Mouse (Mus musculus) adrenal gland, postnatal 14 days (tissue): ENCODE data around the gene Npy2r. TPM values are rescaled to one million over a fixed set of nuclear protein-coding genes. Genes with fewer than 3 reads are reported as not detected.
A peak's percentile ranks its signal among the peaks of the same experiment; 100 is the strongest.

Experiments used
- DNase-seq: peaks from one replicate; pipeline ENCODE4 v3.0.0; 2021; ENCODE audit warnings: mixed read lengths
- long read RNA-seq, 2 experiments: library from polyadenylated mRNA; stranded (forward); transcript quantifications; one replicate each; pipeline ENCODE4 v2.0.0; 2021
- total RNA-seq: library from RNA; stranded (reverse); gene quantifications from 2 replicates; pipeline ENCODE4 v1.2.3, GENCODE M21; 2021

The Npy2r gene
- total RNA-seq: 4.6 and 5.6 TPM in 2 replicates
- long read RNA-seq, experiment 1, transcript Npy2r-204 (2 exons, 1,689 nt): major isoform, 5 of 7 reads
- long read RNA-seq, experiment 1, partial matches to known transcripts: 0 of 7 reads
- long read RNA-seq, experiment 1, other reads (novel, unspliced or antisense): 2 of 7 reads
- long read RNA-seq, experiment 2, partial matches to known transcripts: 0 of 4 reads
- long read RNA-seq, experiment 2, other reads (novel, unspliced or antisense): 1 of 4 reads

DNA sequence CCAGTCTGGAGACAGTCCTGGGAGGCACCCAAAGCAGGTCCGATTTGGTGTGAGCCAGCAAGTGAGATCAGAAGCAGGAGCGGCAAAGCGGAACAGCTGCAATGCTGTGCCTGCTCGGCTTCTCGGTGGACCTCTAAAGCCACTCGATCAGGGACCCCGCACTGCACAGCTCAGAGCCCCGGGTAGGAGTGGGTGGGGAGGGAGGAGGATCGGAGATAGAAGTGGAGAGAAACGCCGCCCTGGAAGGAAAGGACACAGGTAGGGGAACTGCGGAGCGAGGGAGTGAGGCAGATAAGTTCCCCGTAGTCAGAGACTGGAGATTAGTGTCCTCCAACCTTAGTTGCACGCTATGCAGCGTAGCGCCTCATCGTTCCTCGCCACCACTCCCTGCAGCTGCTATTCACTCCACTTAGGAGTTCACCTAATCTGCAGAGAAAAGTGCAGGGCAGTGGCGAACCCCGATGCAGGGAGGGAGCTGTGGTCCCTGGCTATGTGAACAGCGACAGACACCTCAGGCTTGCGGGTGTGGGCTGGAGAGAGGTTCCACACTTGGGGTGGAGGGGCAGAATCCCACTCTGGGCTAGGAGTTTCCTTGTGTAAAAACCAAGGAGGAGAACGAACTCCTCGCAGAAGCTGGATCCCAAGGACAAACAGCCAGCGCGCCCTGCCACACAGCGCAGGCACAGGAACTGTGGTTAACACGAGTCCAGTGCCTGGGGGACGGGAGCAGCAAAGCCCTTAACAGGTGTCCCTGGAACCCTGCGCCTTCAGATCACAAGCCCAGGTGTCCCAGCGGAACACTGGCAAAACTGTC is at the start of gene Npy2r:
Npy2r (minus strand) TSS at position 177 of the 814 bp plus-strand sequence.
- DNase-seq: peak; percentile 61

DNA sequence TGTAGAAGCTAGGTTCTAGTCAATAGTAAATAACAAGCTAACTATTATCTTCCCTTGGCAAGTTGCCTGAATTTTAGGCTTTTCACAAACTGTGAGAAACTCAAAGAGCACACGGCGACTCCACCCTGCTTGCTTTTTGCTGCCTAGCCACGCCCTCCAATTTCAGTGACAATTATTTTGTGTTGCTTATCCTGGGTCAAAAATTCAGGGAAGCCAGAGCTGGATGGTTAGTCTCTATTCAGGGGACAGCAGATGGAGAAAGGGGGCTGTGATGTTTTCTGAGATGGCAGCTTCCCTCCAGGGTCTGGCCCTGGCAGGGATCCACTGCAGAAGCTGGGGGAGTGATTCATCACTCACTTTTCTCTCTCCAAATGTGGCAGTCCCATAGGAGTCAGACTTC is 9.9 kb upstream of the Npy2r start:
- DNase-seq: no peak

DNA sequence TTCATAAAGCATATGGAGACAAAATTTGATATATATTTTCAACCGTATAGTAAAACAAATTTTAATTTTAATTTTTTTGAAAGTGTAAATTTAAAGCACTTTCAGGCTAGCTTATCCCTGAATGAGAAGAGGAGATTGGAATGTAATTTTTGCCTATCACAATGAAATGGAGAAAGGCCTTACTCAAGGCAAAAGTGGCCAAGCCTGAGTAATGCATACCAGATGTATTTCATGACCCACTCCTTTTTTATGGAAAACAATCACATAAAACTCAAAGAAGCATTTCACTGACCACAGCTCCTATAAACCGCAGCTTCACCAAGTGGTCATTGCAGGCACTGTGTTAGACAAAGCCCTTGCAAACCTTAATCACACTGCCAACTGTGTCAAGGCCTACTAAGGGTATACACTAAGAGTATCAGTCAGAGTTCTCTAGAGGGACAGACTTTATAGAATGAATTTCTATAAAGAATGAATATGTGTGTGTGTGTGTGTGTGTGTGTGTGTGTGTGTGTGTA is 8.5 kb upstream of the Npy2r start:
- DNase-seq: no peak

DNA sequence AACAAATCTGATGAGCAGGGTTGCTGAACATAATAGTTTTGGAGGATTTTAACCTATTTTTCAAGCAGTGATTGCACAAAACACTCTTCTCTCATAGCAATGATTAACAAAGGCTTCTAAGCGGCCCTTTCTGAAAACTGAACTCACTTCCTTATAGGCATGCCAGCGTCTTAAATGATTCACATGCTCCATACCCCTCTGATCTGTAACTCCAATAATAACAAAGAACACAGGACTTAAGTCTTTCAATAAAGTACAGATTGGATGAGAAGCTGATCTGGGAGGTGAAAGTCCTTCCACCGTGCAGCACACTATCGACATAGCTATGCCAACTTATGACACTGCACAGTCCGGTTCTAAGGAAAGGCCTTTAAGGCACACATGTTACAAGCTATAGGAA is 2.0 kb upstream of the Npy2r start:
- no peak for DNase-seq

DNA sequence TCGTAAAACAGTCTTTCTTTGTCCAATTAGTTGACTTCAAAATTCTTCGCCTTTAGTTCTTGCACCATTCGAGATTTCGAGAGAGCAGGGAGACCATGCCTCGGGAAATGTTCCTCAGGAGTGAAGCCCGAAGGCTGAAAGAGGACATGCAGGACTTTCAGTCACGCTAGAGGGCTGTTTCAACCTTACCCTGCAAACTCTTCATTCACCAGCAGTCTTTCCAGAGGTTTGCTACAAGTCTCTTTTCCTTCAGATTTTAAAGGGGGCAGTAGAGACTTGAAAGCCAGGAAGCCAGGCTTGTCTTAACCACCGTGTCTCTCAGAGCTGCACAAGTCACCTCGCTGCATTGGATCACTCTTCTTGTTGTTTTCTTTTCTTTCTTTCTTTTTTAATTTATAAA is 869 bp upstream of the Npy2r start:
- no peak for DNase-seq

DNA sequence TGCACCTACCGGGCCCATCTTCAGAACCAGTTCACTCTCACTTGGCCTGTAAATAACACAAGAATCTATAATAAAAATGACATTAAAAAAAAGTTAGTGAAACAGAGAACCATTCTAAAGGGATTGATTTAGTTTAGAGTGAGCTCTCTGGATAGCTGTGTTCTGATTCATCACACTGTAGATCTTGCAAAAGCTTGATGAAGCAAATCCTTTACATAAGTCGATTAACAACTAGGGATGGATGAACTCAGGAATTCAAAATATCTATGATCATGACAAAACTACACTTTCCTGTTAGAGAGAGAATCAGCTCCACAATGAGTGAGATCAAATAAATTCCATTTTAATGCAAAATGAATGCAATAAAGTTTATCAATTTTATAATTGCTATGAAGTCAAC is 6.4 kb downstream of the Npy2r start:
- no peak for DNase-seq

DNA sequence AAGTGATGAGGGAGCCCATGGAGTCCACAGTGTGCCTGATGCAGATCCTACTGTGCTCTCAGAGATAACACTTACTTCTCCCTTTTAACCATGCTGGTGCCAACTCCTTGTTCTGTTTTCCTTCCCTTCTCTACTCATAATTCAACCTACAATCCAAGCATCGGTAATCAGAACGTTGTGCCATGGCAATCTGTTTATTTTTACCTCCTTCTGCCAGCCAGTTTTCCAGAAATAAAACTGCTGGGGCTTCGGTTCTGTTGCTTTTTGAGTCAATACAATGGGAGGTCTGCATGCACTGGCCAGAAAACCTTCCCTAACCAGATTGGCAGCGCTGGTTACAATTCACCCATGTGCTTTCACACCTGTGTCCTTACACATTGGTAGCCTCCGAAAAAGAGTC is 7.9 kb downstream of the Npy2r start:
- DNase-seq: no peak

DNA sequence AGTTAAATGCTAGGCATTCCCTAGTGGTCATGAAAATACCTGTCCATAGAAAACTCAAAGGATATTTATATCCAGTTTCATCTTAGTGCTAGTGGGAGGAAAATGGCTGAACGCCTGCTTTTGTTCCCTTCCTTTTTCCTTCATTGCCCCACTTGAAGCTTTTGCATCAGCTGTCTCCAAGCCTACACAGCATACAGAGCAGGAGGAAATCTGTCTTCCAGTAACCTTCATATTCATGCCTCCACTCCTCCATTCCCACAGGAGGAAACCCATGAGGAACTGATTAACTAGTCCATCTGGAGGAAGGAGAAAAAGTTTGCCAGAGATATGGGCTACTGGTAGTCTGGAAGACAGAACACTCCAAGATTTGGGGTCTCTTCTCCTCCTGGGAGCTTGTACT is 23.1 kb downstream of the Npy2r start:
- DNase-seq: no peak

DNA sequence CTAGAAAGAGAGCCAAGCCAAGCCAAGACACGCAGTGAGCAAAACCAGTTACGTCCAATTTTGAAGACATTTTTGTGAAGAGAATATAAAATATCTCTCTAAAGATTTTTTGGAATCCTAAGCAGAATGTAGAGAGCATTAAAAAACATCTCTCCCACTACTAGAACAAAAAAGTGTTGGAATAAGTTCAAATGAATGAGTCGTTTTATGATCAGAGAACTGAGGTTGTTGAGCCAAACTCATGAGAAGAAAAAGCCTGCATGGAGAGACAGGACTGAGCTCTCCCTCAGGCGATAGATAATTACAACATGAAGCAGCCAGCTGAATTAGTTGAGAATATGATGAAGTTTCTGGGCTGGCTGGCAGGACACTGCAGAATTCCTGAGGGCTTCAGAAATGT is 49.9 kb downstream of the Npy2r start:
- no peak for DNase-seq

Other genes starting within 250 kb of the Npy2r start
- gene Map9, start 190.0 kb downstream of the Npy2r start, total RNA-seq: 4.2 and 5.0 TPM in 2 replicates